ENCODE assay signal across 11 mouse cellular contexts in the genomic region with DNA sequence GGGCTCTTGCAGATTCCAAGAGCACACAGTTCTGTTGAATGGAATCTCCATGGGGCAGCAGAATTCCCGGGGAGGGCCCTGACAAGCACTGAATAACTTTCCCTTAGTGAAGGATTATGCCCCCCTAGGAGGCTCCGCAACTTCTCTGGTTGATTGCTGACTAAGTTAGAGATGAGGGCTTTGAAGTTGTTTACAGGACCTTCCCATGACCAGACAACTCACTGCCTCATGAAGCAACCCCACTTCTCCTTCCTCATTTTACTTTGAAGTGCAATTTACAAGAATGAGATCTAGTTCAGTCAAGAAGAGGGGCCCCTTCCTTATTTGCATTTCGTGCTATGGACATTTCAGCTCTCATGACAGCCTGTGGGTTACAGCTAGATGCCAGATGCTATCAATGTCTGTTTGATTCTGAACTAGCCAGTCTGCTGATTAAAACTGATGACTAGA. TPM values are rescaled to one million over a fixed set of nuclear protein-coding genes. Genes with fewer than 3 reads are reported as not detected.
DNase-seq lines count a peak whose midpoint lies in the region; ATAC-seq and TF ChIP-seq lines count a peak whose summit lies in the region.
"Had no signal": no experiment of that assay in that cellular context is flagged by ENCODE, and none has a peak within 500 bp of the region (broad histone marks: within the 10 kb centered on the region; RNA-seq: fewer than 3 reads in every experiment).

No protein-coding gene starts in this region.

- no peak overlapping the region for H3K4me3 ChIP-seq in forebrain, embryonic 10.5 days
- H3K4me3 ChIP-seq in forebrain, embryonic 13.5 days: no peak overlapping the region
- no peak overlapping the region for H3K4me3 ChIP-seq in lung, adult 2 months (replicated peaks; ENCODE audit: extremely low read depth, low read depth, low read length)
- H3K4me3 ChIP-seq in forebrain, embryonic 16.5 days (replicated peaks; ENCODE audit: low read length): no peak overlapping the region
- H3K4me3 ChIP-seq in stomach, postnatal 0 days (ENCODE audit: low read depth, low read length): no peak overlapping the region
- H3K4me3 ChIP-seq: embryonic facial prominence, embryonic 15.5 days had no signal

- 0 out of 2 replicates have a peak overlapping the region, but pooled peaks have one; percentile 26 for H3K27ac ChIP-seq in forebrain, embryonic 10.5 days
- H3K27ac ChIP-seq in forebrain, embryonic 13.5 days: no peak overlapping the region
- no peak overlapping the region for H3K27ac ChIP-seq in forebrain, embryonic 16.5 days (ENCODE audit: low read length)
- H3K27ac ChIP-seq in stomach, postnatal 0 days (replicated peaks): no peak overlapping the region
- H3K27ac ChIP-seq: embryonic facial prominence, embryonic 15.5 days had no signal

- H3K4me1 ChIP-seq in forebrain, embryonic 10.5 days: peaks cover 16% of the 10 kb centered on the region
- peaks cover 4% of the 10 kb centered on the region for H3K4me1 ChIP-seq in forebrain, embryonic 13.5 days
- peaks cover 1% of the 10 kb centered on the region; the same call in 1 of the 2 replicates for H3K4me1 ChIP-seq in lung, adult 2 months (ENCODE audit: control insufficient read depth, insufficient read depth, low read length)
- H3K4me1 ChIP-seq in forebrain, embryonic 16.5 days (replicated peaks; ENCODE audit: control insufficient read depth, insufficient read depth, low read length): peaks cover 8% of the 10 kb centered on the region; the same call in 1 of the 2 replicates
- no peaks in the 10 kb centered on the region for H3K4me1 ChIP-seq in stomach, postnatal 0 days (replicated peaks; ENCODE audit: control insufficient read depth, insufficient read depth)

- no peaks in the 10 kb centered on the region for H3K36me3 ChIP-seq in forebrain, embryonic 10.5 days (replicated peaks)
- H3K36me3 ChIP-seq in forebrain, embryonic 13.5 days (ENCODE audit: poor library complexity, severe bottlenecking): no peaks in the 10 kb centered on the region
- no peaks in the 10 kb centered on the region for H3K36me3 ChIP-seq in forebrain, embryonic 16.5 days (ENCODE audit: control insufficient read depth, insufficient read depth)
- H3K36me3 ChIP-seq in stomach, postnatal 0 days (ENCODE audit: control insufficient read depth, insufficient read depth, low read length): no peaks in the 10 kb centered on the region
- H3K36me3 ChIP-seq: embryonic facial prominence, embryonic 15.5 days had no signal

- no peak for TF ChIP-seq EP300 in stomach, postnatal 0 days (optimal IDR thresholded peaks at IDR 0.05)

- no peaks in the 10 kb centered on the region for H3K9me3 ChIP-seq in forebrain, embryonic 10.5 days
- no peaks in the 10 kb centered on the region for H3K9me3 ChIP-seq in forebrain, embryonic 13.5 days (replicated peaks)
- H3K9me3 ChIP-seq in forebrain, embryonic 16.5 days (ENCODE audit: control insufficient read depth, low read length): no peaks in the 10 kb centered on the region
- H3K9me3 ChIP-seq in stomach, postnatal 0 days (ENCODE audit: control insufficient read depth, low read length): no peaks in the 10 kb centered on the region
- H3K9me3 ChIP-seq: embryonic facial prominence, embryonic 15.5 days had no signal

- no peak overlapping the region for H3K4me2 ChIP-seq in forebrain, embryonic 13.5 days
- no peak overlapping the region for H3K4me2 ChIP-seq in forebrain, embryonic 16.5 days (ENCODE audit: low read length)
- no peak overlapping the region for H3K4me2 ChIP-seq in stomach, postnatal 0 days (replicated peaks; ENCODE audit: low read depth)
- H3K4me2 ChIP-seq: embryonic facial prominence, embryonic 15.5 days had no signal

- no peak for TF ChIP-seq POLR2A in lung, adult 2 months (IDR thresholded peaks at IDR 0.05; ENCODE audit: borderline replicate concordance, extremely low read depth, low read depth, low read length)

- no peak for DNase-seq in forebrain, embryonic 10.5 days (ENCODE audit: extremely low spot score, low spot score)
- peak; percentile 53 for DNase-seq in lung, postnatal 36 days
- DNase-seq in lung, adult 2 months: no peak
- DNase-seq in ovary, adult 18-20 months (ENCODE audit: low spot score): no peak
- DNase-seq in stomach, postnatal 0 days (ENCODE audit: low spot score): no peak
- DNase-seq: gastrocnemius, postnatal 14 days had no signal

- no peak for TF ChIP-seq CTCF in lung, adult 2 months (IDR thresholded peaks at IDR 0.05; ENCODE audit: insufficient read depth, low read length)
- no peak for TF ChIP-seq CTCF in stomach, postnatal 0 days (IDR thresholded peaks at IDR 0.05; ENCODE audit: low read depth)

- no peak overlapping the region for H3K9ac ChIP-seq in forebrain, embryonic 13.5 days
- no peak overlapping the region for H3K9ac ChIP-seq in forebrain, embryonic 16.5 days (replicated peaks; ENCODE audit: low read depth, low read length)
- H3K9ac ChIP-seq in stomach, postnatal 0 days (ENCODE audit: low read length): no peak overlapping the region
- H3K9ac ChIP-seq: embryonic facial prominence, embryonic 15.5 days had no signal

- 24% methylated on average over 3 of the region's 3 CpGs for WGBS in forebrain, embryonic 10.5 days
- WGBS in forebrain, embryonic 13.5 days: 18% methylated on average over 3 of the region's 3 CpGs
- WGBS in lung, adult 2 months: 36% methylated on average over 3 of the region's 3 CpGs
- WGBS in forebrain, embryonic 16.5 days: 18% methylated on average over 3 of the region's 3 CpGs
- 39% methylated on average over 3 of the region's 3 CpGs for WGBS in stomach, postnatal 0 days

- ATAC-seq in forebrain, embryonic 13.5 days: no peak; the same call in 1 of the 2 replicates
- peak; percentile 50; the same call in 1 of the 2 replicates for ATAC-seq in forebrain, embryonic 16.5 days
- peak; percentile 80 for ATAC-seq in neutrophil, adult 5-6 weeks (ENCODE audit: extremely low read depth, insufficient number of reproducible peaks, low FRiP score, poor library complexity, severe bottlenecking)
- ATAC-seq in stomach, postnatal 0 days (ENCODE audit: low FRiP score, low TSS enrichment): no peak

- peaks cover 9% of the 10 kb centered on the region for H3K27me3 ChIP-seq in forebrain, embryonic 10.5 days (ENCODE audit: poor library complexity, severe bottlenecking)
- no peaks in the 10 kb centered on the region for H3K27me3 ChIP-seq in forebrain, embryonic 13.5 days
- H3K27me3 ChIP-seq in forebrain, embryonic 16.5 days (replicated peaks; ENCODE audit: control insufficient read depth, insufficient read depth, low read length): no peaks in the 10 kb centered on the region
- no peaks in the 10 kb centered on the region for H3K27me3 ChIP-seq in stomach, postnatal 0 days (ENCODE audit: control insufficient read depth, insufficient read depth, low read length)
- H3K27me3 ChIP-seq: embryonic facial prominence, embryonic 15.5 days had no signal

RNA-seq across cellular contexts. Expression of a gene that starts 5.8 kb away (rescaled TPM):
- polyA plus RNA-seq in forebrain, embryonic 10.5 days (2016; fragmentation: Nextera tagmentation; extraction: Ambion mirVana): 2.6 and 3.8 TPM in 2 replicates
- 3.5 and 4.7 TPM in 2 replicates for polyA plus RNA-seq in forebrain, embryonic 13.5 days (2015; fragmentation: Nextera tagmentation; extraction: Ambion mirVana)
- polyA plus RNA-seq in lung, adult 2 months (2012; rRNA removed): 4.3 and 9.7 TPM in 2 replicates
- 8.9 and 11.6 TPM in 2 replicates for polyA plus RNA-seq in forebrain, embryonic 16.5 days (2015; fragmentation: Nextera tagmentation; extraction: Ambion mirVana)
- total RNA-seq in neutrophil, adult 5-6 weeks (2017): 658 and 695 TPM in 2 replicates
- polyA plus RNA-seq in stomach, postnatal 0 days (2015; fragmentation: Nextera tagmentation; extraction: Ambion mirVana): 9.1 and 9.6 TPM in 2 replicates

RNA-seq across cellular contexts. Expression of a gene that starts 30.2 kb away (rescaled TPM):
- polyA plus RNA-seq in forebrain, embryonic 10.5 days (2016; fragmentation: Nextera tagmentation; extraction: Ambion mirVana): 0.25 and 0.31 TPM in 2 replicates
- polyA plus RNA-seq in forebrain, embryonic 13.5 days (2015; fragmentation: Nextera tagmentation; extraction: Ambion mirVana): 0.14 and 0.25 TPM in 2 replicates
- 1.6 and 1.7 TPM in 2 replicates for polyA plus RNA-seq in lung, adult 2 months (2012; rRNA removed)
- 0.48 and 0.68 TPM in 2 replicates for polyA plus RNA-seq in forebrain, embryonic 16.5 days (2015; fragmentation: Nextera tagmentation; extraction: Ambion mirVana)
- total RNA-seq in neutrophil, adult 5-6 weeks (2017): 2.5 and 5.5 TPM in 2 replicates
- polyA plus RNA-seq in stomach, postnatal 0 days (2015; fragmentation: Nextera tagmentation; extraction: Ambion mirVana): not detected in 2 replicates
- total RNA-seq: gastrocnemius, postnatal 14 days had no signal

RNA-seq across cellular contexts. Expression of a gene that starts 56.5 kb away (rescaled TPM):
- 0.02 and 0.37 TPM in 2 replicates for polyA plus RNA-seq in forebrain, embryonic 10.5 days (2016; fragmentation: Nextera tagmentation; extraction: Ambion mirVana)
- 0.03 and 0.17 TPM in 2 replicates for polyA plus RNA-seq in forebrain, embryonic 13.5 days (2015; fragmentation: Nextera tagmentation; extraction: Ambion mirVana)
- 0.13 TPM in 1 of 2 replicates, not detected in the other for polyA plus RNA-seq in lung, adult 2 months (2012; rRNA removed)
- polyA plus RNA-seq in forebrain, embryonic 16.5 days (2015; fragmentation: Nextera tagmentation; extraction: Ambion mirVana): 0.27 and 0.66 TPM in 2 replicates
- total RNA-seq in neutrophil, adult 5-6 weeks (2017): 0.12 TPM in 1 of 2 replicates, not detected in the other
- polyA plus RNA-seq in stomach, postnatal 0 days (2015; fragmentation: Nextera tagmentation; extraction: Ambion mirVana): 0.08 TPM in 1 of 2 replicates, not detected in the other
- polyA plus RNA-seq: lung, embryonic 16.5 days had no signal

Comparison
In these comparisons a context has a peak if more than half of its experiments do, and no peak if none do; other contexts are left out.
1. ATAC-seq: peak in forebrain, embryonic 16.5 days (single experiment) and neutrophil, adult 5-6 weeks (single experiment); none in forebrain, embryonic 13.5 days (single experiment) and stomach, postnatal 0 days (single experiment).